Mouse (Mus musculus) liver, embryonic 12.5 days (tissue): ENCODE results near the gene Sdsl. TPM values are rescaled to one million over a fixed set of nuclear protein-coding genes. Genes with fewer than 3 reads are reported as not detected.

Experiments
- ATAC-seq: fragments of 200-750 bp; cut with Nextera tagmentation; 2 replicates; pipeline ENCODE4 v1.8.0; 2017; ENCODE audit warnings: moderate number of reproducible peaks, mild to moderate bottlenecking, moderate library complexity
- H3K27ac ChIP-seq: fragments of 300-500 bp; sonication (generic); 2 replicates; pipeline ENCODE4 v1.5.1; 2016; ENCODE audit warnings: mild to moderate bottlenecking
- H3K27me3 ChIP-seq: fragments of 300-500 bp; sonication (generic); replicated peaks from 2 replicates; pipeline ENCODE4 v1.6.1; 2016; ENCODE audit warnings: mild to moderate bottlenecking, moderate library complexity
- H3K36me3 ChIP-seq: fragments of 300-500 bp; sonication (generic); 2 replicates; pipeline ENCODE4 v1.6.1; 2016; ENCODE audit warnings: mild to moderate bottlenecking, moderate library complexity
- H3K4me1 ChIP-seq: fragments of 300-500 bp; sonication (generic); 2 replicates; pipeline ENCODE4 v1.6.1; 2016
- H3K4me2 ChIP-seq: fragments of 300-500 bp; sonication (generic); 2 replicates; pipeline ENCODE4 v1.6.1; 2016; ENCODE audit warnings: mild to moderate bottlenecking, moderate library complexity
- H3K4me3 ChIP-seq: fragments of 300-500 bp; sonication (generic); 2 replicates; pipeline ENCODE4 v1.5.1; 2016; ENCODE audit warnings: mild to moderate bottlenecking, moderate library complexity
- H3K9ac ChIP-seq: fragments of 300-500 bp; sonication (generic); 2 replicates; pipeline ENCODE4 v1.6.1; 2016; ENCODE audit warnings: mild to moderate bottlenecking, moderate library complexity
- H3K9me3 ChIP-seq: fragments of 300-500 bp; sonication (generic); replicated peaks from 2 replicates; pipeline ENCODE4 v1.6.1; 2016; ENCODE audit warnings: mild to moderate bottlenecking, moderate library complexity
- WGBS: fragments of 180-500 bp; shearing (Covaris S2); methylation state at CpG from one replicate; pipeline ENCODE4 v1.1.7; 2016; ENCODE audit not compliant: insufficient replicate concordance; 5-methylcytosine and 5-hydroxymethylcytosine counted together
- polyA plus RNA-seq: library from polyadenylated mRNA; unstranded; fragments of >200 nt; fragmentation: Nextera tagmentation; extraction: Ambion mirVana; gene quantifications from 2 replicates; pipeline ENCODE4 v1.2.1, GENCODE M21; 2016

Gene Sdsl
- polyA plus RNA-seq, 1 experiment from 2014 or later, result 1.1 TPM

DNA sequence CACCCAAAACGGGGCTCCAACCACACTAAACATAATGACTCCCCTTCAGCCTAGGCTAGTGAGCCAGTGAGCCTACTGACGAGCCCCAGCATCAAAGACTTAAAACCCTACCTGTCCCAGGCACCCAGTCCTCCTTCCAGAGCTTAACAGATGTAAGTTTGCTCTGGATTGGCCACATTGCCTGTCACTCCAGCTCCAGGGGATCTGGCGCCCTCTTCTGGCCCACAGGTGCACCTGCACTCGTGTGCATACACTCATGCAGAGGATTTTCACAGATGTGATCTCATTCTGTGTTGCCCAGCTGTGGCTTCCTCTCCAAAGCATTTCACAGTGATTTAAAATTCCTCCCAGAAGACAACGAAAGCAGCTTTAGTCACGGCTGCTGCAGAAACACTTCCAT lies 59.2 kb downstream of the Sdsl start:
- Histone ChIP-seq H3K4me3 (no peak overlapping the region), H3K9me3 (0 out of 2 replicates have a peak, but pooled peaks cover 6% of the 10 kb centered on the region), H3K9ac (no peak overlapping the region), H3K27ac (no peak overlapping the region), H3K27me3 (peaks cover 61% of the 10 kb centered on the region), H3K4me1 (no peaks in the 10 kb centered on the region), H3K36me3 (no peaks in the 10 kb centered on the region), H3K4me2 (no peak overlapping the region)
- no peak for ATAC-seq
- 60% methylated on average over 6 of the region's 6 CpGs for WGBS

- no peak overlapping the region for H3K9ac ChIP-seq
- 0 out of 2 replicates have a peak, but pooled peaks cover 6% of the 10 kb centered on the region for H3K9me3 ChIP-seq
- H3K4me3 ChIP-seq, result no peak overlapping the region
- no peaks in the 10 kb centered on the region for H3K4me1 ChIP-seq
- no peak overlapping the region for H3K27ac ChIP-seq
- H3K36me3 ChIP-seq, result no peaks in the 10 kb centered on the region
- WGBS, result 5% methylated on average over 41 of the region's 41 CpGs
- ATAC-seq, result no peak
- peaks cover 51% of the 10 kb centered on the region for H3K27me3 ChIP-seq
- H3K4me2 ChIP-seq, result no peak overlapping the region
These were observed 62.9 kb downstream of the Sdsl start for GRCm38 (mm10) chr5:120409385-120410378.

DNA sequence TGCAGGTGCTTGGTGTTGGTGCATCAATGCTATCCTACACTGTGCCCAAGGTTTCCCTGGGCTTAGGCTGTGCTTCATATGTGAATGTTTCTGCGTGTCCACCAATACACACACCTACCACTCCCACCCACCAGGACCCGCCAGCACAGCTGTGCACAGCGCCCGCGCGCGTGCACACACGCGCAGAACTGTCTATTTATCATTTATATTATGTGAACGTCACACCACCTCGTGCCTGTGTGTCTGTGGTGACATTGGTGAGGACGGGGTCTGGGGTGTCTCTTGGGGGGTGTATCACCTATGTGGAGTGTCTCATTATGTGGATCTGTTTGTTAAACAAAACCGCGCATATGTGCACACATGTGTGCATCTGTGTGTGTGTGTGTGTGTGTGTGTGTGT lies 63.7 kb downstream of the Sdsl start:
- H3K4me3 ChIP-seq, result no peak overlapping the region
- H3K27ac ChIP-seq, result no peak overlapping the region
- peaks cover 51% of the 10 kb centered on the region for H3K27me3 ChIP-seq
- no peaks in the 10 kb centered on the region for H3K4me1 ChIP-seq
- no peak overlapping the region for H3K9ac ChIP-seq
- 65% methylated on average over 14 of the region's 14 CpGs for WGBS
- H3K4me2 ChIP-seq, result no peak overlapping the region
- ATAC-seq, result no peak
- H3K9me3 ChIP-seq, result 0 out of 2 replicates have a peak, but pooled peaks cover 6% of the 10 kb centered on the region
- H3K36me3 ChIP-seq, result no peaks in the 10 kb centered on the region

Other genes starting within 250 kb of the Sdsl start
- not detected in 2 replicates for gene Lhx5, start 41.1 kb downstream of the Sdsl start, polyA plus RNA-seq
- not detected in 2 replicates for gene Sds, start 3.7 kb upstream of the Sdsl start, polyA plus RNA-seq
- gene Plbd2, start 30.8 kb upstream of the Sdsl start, polyA plus RNA-seq, result 23.2 and 27.4 TPM in 2 replicates
- 4.2 and 6.0 TPM in 2 replicates for gene Slc8b1, start 38.4 kb upstream of the Sdsl start, polyA plus RNA-seq
- gene Tpcn1, start 115.9 kb upstream of the Sdsl start, polyA plus RNA-seq, result 24.8 and 25.4 TPM in 2 replicates
- gene Iqcd, start 116.2 kb upstream of the Sdsl start, polyA plus RNA-seq, result 2.0 and 2.1 TPM in 2 replicates
- gene Rita1, start 139.8 kb upstream of the Sdsl start, polyA plus RNA-seq, result 7.3 and 8.4 TPM in 2 replicates
- 35.0 and 36.3 TPM in 2 replicates for gene Ddx54, start 139.9 kb upstream of the Sdsl start, polyA plus RNA-seq
- gene Cfap73, start 161.4 kb upstream of the Sdsl start, polyA plus RNA-seq, result not detected in 2 replicates
- 0.19 and 0.20 TPM in 2 replicates for gene Rasal1, start 176.0 kb upstream of the Sdsl start, polyA plus RNA-seq
- 0.37 and 0.67 TPM in 2 replicates for gene Dtx1, start 239.1 kb upstream of the Sdsl start, polyA plus RNA-seq